Mouse (Mus musculus): ENCODE results near the gene Snn. TPM values are rescaled to one million over a fixed set of nuclear protein-coding genes. Genes with fewer than 3 reads are reported as not detected.

Snn gene
- total and polyA plus RNA-seq, 3 experiments = 34.0 to 93.8 (median 53.1) TPM

GRCm38 (mm10) chr16:11062794-11063721, 2.3 kb downstream of the Snn start:
- Histone ChIP-seq H3K4me3 (replicated peaks in 1 of 3; ENCODE audit: low read depth in 2 of 3, low read length in 2 of 3, poor library complexity in 1 of 3) (peak overlapping the region; percentile 14 to 70 (median 22)), H3K4me2 (ENCODE audit: insufficient read depth, low read depth, poor library complexity, severe bottlenecking) (peak overlapping the region; percentile 60), H3K4me1 (ENCODE audit: control insufficient read depth in 1 of 2, insufficient read depth in 2 of 2) (peaks cover 28 to 79% of the 10 kb centered on the region in 2 experiments), H3K9ac (ENCODE audit: insufficient read depth, low read depth) (peak overlapping the region; percentile 72), H3K9me3 (replicated peaks; ENCODE audit: low read length) (no peaks in the 10 kb centered on the region), H3K79me2 (replicated peaks; ENCODE audit: control insufficient read depth, extremely low read depth, insufficient read depth, poor library complexity, severe bottlenecking) (no peaks in the 10 kb centered on the region; the same call in 1 of the 2 replicates), H3K27ac (ENCODE audit: insufficient read depth, low read depth) (peak overlapping the region; percentile 97), H3K27me3 (replicated peaks) (no peaks in the 10 kb centered on the region), H3K36me3 (replicated peaks in 1 of 2; ENCODE audit: control insufficient read depth in 1 of 2, insufficient read depth in 1 of 2, low read length in 1 of 2) (peaks cover 0 to 12% of the 10 kb centered on the region in 2 experiments)
- dilution Hi-C loops (cut with MboI; ENCODE audit: extremely low pct_ligation_motif_present, extremely low pct_unique_long_range_greater_than_20kb, low sequenced_read_pairs) (no loop called here), in situ Hi-C loops (cut with MboI; ENCODE audit: low pct_ligation_motif_present, low pct_unique_long_range_greater_than_20kb, low sequenced_read_pairs) (no loop called here)
- DNase-seq (ENCODE audit: extremely low read depth) = peak; percentile 80
- no peak for TF ChIP-seq ZC3H11A (IDR thresholded peaks at IDR 0.05; ENCODE audit: low read depth, low read length)
- TF ChIP-seq PAX5 (IDR thresholded peaks at IDR 0.05; ENCODE audit: low read length) = no peak
- peak; percentile 74 for TF ChIP-seq TCF12 (IDR thresholded peaks at IDR 0.05; ENCODE audit: low read depth, low read length)
- TF ChIP-seq NRF1 (IDR thresholded peaks at IDR 0.05; ENCODE audit: low read depth, low read length) = 0 out of 2 replicates have a peak, but pooled peaks have one; percentile 30
- no peak for TF ChIP-seq GABPA (IDR thresholded peaks at IDR 0.05; ENCODE audit: insufficient replicate concordance, low read depth, low read length)
- peak; percentile 92 for TF ChIP-seq RCOR1 (conservative IDR thresholded peaks at IDR 0.05; ENCODE audit: low read depth, low read length)
- TF ChIP-seq HCFC1 (IDR thresholded peaks at IDR 0.05; ENCODE audit: low read depth, low read length) = no peak; the same call in 1 of the 2 replicates
- TF ChIP-seq NELFE (IDR thresholded peaks at IDR 0.05; ENCODE audit: low read depth, low read length) = no peak
- peak; percentile 73 for TF ChIP-seq MAFK (IDR thresholded peaks at IDR 0.05; ENCODE audit: insufficient replicate concordance, low read length)
- peak; percentile 66 for TF ChIP-seq ELF1 (IDR thresholded peaks at IDR 0.05; ENCODE audit: low read depth, low read length)
- peak; percentile 58 for TF ChIP-seq SIN3A (IDR thresholded peaks at IDR 0.05; ENCODE audit: low read length)
- TF ChIP-seq MEF2A (IDR thresholded peaks at IDR 0.05; ENCODE audit: borderline replicate concordance, low read depth, low read length) = peak; percentile 83
- 0 out of 2 replicates have a peak, but pooled peaks have one; percentile 35 for TF ChIP-seq POLR2AphosphoS2 (IDR thresholded peaks at IDR 0.05; ENCODE audit: low read depth, low read length)
- TF ChIP-seq CHD2 (IDR thresholded peaks at IDR 0.05; ENCODE audit: low read length) = no peak; the same call in 1 of the 2 replicates
- 0 out of 2 replicates have a peak, but pooled peaks have one; percentile 78 for TF ChIP-seq KAT2A (IDR thresholded peaks at IDR 0.05; ENCODE audit: insufficient replicate concordance, low read length)
- peak; percentile 80 for TF ChIP-seq ZMIZ1 (IDR thresholded peaks at IDR 0.05; ENCODE audit: low read depth, low read length)
- TF ChIP-seq MXI1 (IDR thresholded peaks at IDR 0.05; ENCODE audit: low read depth, low read length) = peak; percentile 18
- TF ChIP-seq EP300 (IDR thresholded peaks at IDR 0.05; ENCODE audit: low read length) = peak; percentile 71
- peak; percentile 97 for TF ChIP-seq CHD1 (IDR thresholded peaks at IDR 0.05; ENCODE audit: low read depth, low read length)
- peak; percentile 23; the same call in 1 of the 2 replicates for TF ChIP-seq MAZ (IDR thresholded peaks at IDR 0.05; ENCODE audit: low read depth, low read length)
- TF ChIP-seq TBP (conservative IDR thresholded peaks at IDR 0.05; ENCODE audit: low read depth, low read length) = peak; percentile 73
- peak; percentile 85 for TF ChIP-seq BHLHE40 (IDR thresholded peaks at IDR 0.05; ENCODE audit: low read depth, low read length)
- 0 out of 2 replicates have a peak, but pooled peaks have one; percentile 32 for TF ChIP-seq MYC (IDR thresholded peaks at IDR 0.05; ENCODE audit: low read depth, low read length)
- TF ChIP-seq CTCF (conservative IDR thresholded peaks at IDR 0.05 in 1 of 2, IDR thresholded peaks at IDR 0.05 in 1 of 2; ENCODE audit: low read depth in 2 of 2, low read length in 2 of 2) = no peak
- TF ChIP-seq JUND (conservative IDR thresholded peaks at IDR 0.05; ENCODE audit: low read depth, low read length) = no peak
- TF ChIP-seq RAD21 (IDR thresholded peaks at IDR 0.05; ENCODE audit: low read depth, low read length) = no peak; the same call in 1 of the 2 replicates
- peak; percentile 57 for TF ChIP-seq POLR2A (IDR thresholded peaks at IDR 0.05; ENCODE audit: low read depth, low read length)
- peak; percentile 75; the same call in 1 of the 2 replicates for TF ChIP-seq MAX (IDR thresholded peaks at IDR 0.05; ENCODE audit: low read length)
- TF ChIP-seq ETS1 (conservative IDR thresholded peaks at IDR 0.05; ENCODE audit: low read depth, low read length) = peak; percentile 95
- no peak for TF ChIP-seq USF2 (conservative IDR thresholded peaks at IDR 0.05; ENCODE audit: low read depth, low read length)
- no peak for TF ChIP-seq ZKSCAN1 (IDR thresholded peaks at IDR 0.05; ENCODE audit: borderline replicate concordance, low read depth, low read length)
- TF ChIP-seq IRF4 (IDR thresholded peaks at IDR 0.05; ENCODE audit: low read depth, low read length) = peak; percentile 88
- 0 out of 2 replicates have a peak, but pooled peaks have one; percentile 55 for TF ChIP-seq E2F4 (IDR thresholded peaks at IDR 0.05; ENCODE audit: insufficient replicate concordance, low read depth, low read length)
- TF ChIP-seq USF1 (IDR thresholded peaks at IDR 0.05; ENCODE audit: low read depth, low read length) = no peak
- peak; percentile 99 for TF ChIP-seq UBTF (IDR thresholded peaks at IDR 0.05; ENCODE audit: low read depth, low read length)

Measured in CH12.LX (cell line).